Mouse (Mus musculus) spleen, postnatal 14 days (tissue): ENCODE results near the gene Fuk.
"Not testable (repeated sequence)": the region's sequence is repeated elsewhere in the genome, so short reads cannot be mapped to it uniquely, and the experiment has no call there.

Experiments
- DNase-seq, 2 experiments: peaks; one replicate each; pipeline ENCODE4 v3.0.0; 2021 to 2022; ENCODE audit warnings: low spot score in 2 of 2

The Fuk gene

GRCm38 (mm10) chr8:110881741-110882310, 20.5 kb downstream of the Fuk start:
- DNase-seq: no peak

- DNase-seq: no peak
These were observed 24.4 kb downstream of the Fuk start for GRCm38 (mm10) chr8:110877862-110878261.

- no peak for DNase-seq
These were observed 31.8 kb downstream of the Fuk start for GRCm38 (mm10) chr8:110870501-110870900.

- DNase-seq: not testable (repeated sequence)
These were observed 40.8 kb downstream of the Fuk start for GRCm38 (mm10) chr8:110861347-110862025.

GRCm38 (mm10) chr8:110859651-110860501, 42.4 kb downstream of the Fuk start:
- no peak for DNase-seq

- no peak for DNase-seq
These were observed 45.4 kb downstream of the Fuk start for GRCm38 (mm10) chr8:110856760-110857461.

- not testable (repeated sequence) for DNase-seq
These were observed 46.2 kb downstream of the Fuk start for GRCm38 (mm10) chr8:110856073-110856472.

GRCm38 (mm10) chr8:110851186-110851585, 51.1 kb downstream of the Fuk start:
- no peak for DNase-seq

- no peak for DNase-seq
These were observed 54.4 kb downstream of the Fuk start for GRCm38 (mm10) chr8:110847645-110848495.

GRCm38 (mm10) chr8:110847171-110847549, 55.1 kb downstream of the Fuk start:
- no peak for DNase-seq

GRCm38 (mm10) chr8:110846405-110847170, 55.7 kb downstream of the Fuk start, which contains the start of the genes Cog4 and Sf3b3:
TSS of gene Cog4 (plus strand) at chr8:110846600.
TSS of gene Sf3b3 (minus strand) at chr8:110846787.
- peak; percentile 70 to 79 for DNase-seq

GRCm38 (mm10) chr8:110845821-110846404, 56.4 kb downstream of the Fuk start:
- DNase-seq: no peak

- no peak for DNase-seq
These were observed 57.3 kb downstream of the Fuk start for GRCm38 (mm10) chr8:110844941-110845340.

GRCm38 (mm10) chr8:110843207-110843606, 59.1 kb downstream of the Fuk start:
- DNase-seq: no peak

- DNase-seq: no peak
These were observed 60.2 kb downstream of the Fuk start for GRCm38 (mm10) chr8:110842012-110842574.
